Mouse (Mus musculus): ENCODE data around the gene Slc26a10.

Slc26a10 gene

GRCm38 (mm10) chr10:127185101-127185500 is 4.7 kb upstream of the Slc26a10 start:
- DNase-seq (ENCODE audit: inconsistent age in 2 of 2, low spot score in 1 of 2), result no peak

DNA sequence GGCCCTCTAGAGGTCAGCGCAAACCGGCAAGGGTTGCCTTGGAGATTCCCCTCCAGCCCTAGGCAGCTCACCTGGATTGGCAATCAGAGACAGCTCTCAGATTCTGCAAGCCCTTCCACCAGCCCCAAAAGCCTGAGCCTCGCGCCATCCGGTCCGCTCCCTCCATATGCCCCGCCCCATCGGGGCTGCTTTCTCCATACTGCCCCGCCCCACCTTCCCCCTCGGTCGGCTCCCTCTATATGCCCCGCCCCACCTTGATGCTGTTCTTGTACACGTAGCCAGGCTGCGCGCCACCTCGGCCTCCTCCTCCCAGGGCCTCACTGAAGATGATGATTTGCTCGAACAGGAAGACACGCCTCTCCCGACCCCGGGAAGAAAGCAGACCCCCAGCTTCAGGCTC is 3.3 kb upstream of the Slc26a10 start:
- no peak for DNase-seq (ENCODE audit: inconsistent age in 2 of 2, low spot score in 1 of 2)

DNA sequence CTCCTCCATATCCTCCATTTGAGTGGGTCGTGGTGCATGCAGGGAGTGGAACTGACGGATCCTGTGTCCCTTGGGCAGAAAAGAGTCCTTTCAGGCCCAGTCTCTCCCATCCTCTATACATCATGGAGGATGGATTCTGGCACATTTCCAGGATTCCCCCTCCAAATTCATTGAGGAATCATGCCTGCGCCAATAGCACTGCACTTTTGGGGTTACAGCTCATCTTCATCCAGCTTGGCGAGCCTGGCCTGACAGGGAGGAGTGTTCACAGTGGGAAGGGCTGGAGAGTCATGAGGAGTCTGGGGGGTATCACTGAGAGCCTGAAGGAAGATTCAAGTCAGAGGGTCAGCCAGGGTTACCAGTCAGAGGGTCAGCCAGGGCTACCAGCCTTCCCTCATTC is 2.2 kb upstream of the Slc26a10 start:
- no peak for DNase-seq (ENCODE audit: inconsistent age in 2 of 2, low spot score in 1 of 2)

GRCm38 (mm10) chr10:127181566-127181965 is 1.1 kb upstream of the Slc26a10 start:
- DNase-seq (ENCODE audit: inconsistent age in 2 of 2, low spot score in 1 of 2), result no peak

GRCm38 (mm10) chr10:127180695-127181047 is 226 bp upstream of the Slc26a10 start:
- DNase-seq (ENCODE audit: inconsistent age in 2 of 2, low spot score in 1 of 2), result no peak

DNA sequence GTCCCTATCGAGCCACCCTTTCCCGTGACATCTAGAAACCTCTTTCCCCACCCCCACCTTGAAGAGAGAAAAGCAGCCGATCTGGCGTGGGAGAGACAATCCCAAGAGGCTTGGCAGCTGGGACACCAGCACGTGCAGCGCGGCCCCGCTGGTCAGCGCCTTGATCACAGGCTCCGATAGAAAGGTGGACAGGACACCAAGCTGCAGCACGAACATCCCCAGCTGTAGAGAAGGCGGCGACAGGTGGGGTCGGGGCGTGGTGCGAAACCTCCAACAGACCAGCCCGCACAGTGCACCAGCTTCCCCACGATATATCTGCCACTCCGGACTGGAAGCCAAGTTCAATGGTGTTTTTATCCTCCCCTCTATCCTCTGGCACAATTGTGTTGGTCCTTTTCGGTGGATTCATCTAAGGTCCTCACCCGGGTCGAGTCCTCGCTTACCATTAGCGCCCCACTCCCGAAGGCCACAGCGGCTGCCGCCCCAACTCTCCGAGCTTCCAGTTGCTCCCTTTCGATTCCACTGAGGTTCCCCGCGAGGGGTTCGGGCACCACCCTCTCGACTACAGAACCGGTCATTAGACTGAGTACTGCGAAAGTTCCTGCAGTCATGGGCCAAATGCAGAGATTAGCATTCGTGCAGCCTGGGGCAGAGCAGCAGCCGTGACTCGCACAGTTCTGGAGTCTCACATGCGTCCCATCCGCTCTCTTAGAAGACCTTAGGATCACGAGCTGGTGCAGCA is 2.0 kb downstream of the Slc26a10 start:
- DNase-seq (ENCODE audit: inconsistent age in 2 of 2, low spot score in 1 of 2), result peak in 1 of 2 experiments; percentile 48

DNA sequence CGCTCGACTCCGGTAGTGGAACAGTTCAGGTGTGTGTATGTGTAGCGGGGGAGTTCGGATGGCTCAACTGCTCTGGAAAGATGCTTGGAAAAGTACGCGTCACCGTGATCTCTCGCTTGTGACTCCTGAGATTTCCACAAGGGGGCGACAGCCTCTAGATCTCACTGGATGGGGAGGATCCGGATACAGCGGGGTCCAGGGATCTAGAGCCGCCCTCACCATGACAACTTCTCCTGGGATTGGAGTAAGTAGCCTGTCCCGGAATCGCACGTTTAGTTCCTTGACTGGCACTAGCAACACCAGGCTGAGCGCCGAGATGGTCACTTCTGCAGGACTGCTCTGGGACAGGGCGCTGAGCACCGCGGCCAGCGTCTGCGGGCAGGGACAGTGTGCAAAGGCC is 2.7 kb downstream of the Slc26a10 start:
- DNase-seq (ENCODE audit: inconsistent age in 2 of 2, low spot score in 1 of 2), result peak; percentile 66 to 89

DNA sequence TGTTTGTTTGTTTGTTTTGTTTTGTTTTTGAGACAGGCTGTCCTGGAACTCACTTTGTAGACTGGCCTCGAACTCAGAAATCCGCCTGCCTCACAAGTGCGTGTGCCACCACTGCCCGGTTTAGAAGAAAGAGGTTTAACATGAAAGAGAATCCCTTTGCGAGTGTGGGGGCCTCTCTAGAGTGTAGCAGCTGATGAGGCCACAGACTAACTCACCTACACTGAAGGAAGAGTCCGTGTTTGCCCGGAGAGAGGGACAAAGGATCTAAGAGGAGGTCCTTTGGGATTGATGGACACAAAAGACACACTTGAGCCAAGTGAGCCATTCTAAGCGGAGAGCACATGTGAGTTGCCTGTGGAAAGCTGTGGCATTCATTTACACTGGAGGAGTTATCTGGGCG is 3.2 kb downstream of the Slc26a10 start:
- no peak for DNase-seq (ENCODE audit: inconsistent age in 2 of 2, low spot score in 1 of 2)

GRCm38 (mm10) chr10:127176756-127177155 is 3.7 kb downstream of the Slc26a10 start:
- peak in 1 of 2 experiments; percentile 16 for DNase-seq (ENCODE audit: inconsistent age in 2 of 2, low spot score in 1 of 2)

DNA sequence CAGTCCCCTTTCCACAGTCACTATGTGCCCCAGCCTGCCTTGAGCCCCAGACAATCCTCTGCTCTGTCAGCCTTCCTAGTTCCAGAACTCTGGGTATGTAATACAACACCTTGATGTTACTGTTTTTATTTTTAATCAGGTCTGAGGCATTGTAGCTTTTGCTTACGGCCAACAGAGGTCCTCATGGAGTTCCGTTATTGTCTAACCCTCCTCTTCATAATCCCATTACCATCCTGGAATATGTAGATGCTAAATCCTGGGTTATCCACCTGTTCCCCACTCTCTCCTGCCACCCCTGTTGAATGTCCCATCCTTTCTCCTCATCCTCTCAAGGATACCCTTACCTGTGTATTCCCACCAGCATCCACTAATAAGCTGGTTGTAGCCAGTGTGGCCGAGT is 4.2 kb downstream of the Slc26a10 start:
- no peak for DNase-seq (ENCODE audit: inconsistent age in 2 of 2, low spot score in 1 of 2)

DNA sequence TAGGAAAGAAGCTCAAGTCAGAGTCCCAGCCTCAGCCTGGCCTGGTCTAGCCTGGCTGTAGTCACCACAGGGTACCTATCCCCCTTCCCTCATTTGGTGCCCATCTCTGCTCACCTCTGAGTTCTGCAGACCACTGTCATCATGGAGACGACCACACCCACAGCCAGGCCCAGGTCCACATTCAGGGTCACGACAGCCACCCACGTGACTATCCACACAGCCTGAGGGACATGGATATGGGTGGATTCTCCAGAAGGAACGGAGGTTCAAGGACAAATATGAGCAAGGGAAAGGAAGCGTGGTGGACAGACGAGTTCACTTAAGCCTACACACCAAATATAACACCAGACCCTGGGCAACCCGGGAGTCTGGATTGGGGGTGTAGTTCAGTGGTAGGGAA is 6.3 kb downstream of the Slc26a10 start:
- peak in 1 of 2 experiments; percentile 20 for DNase-seq (ENCODE audit: inconsistent age in 2 of 2, low spot score in 1 of 2)

DNA sequence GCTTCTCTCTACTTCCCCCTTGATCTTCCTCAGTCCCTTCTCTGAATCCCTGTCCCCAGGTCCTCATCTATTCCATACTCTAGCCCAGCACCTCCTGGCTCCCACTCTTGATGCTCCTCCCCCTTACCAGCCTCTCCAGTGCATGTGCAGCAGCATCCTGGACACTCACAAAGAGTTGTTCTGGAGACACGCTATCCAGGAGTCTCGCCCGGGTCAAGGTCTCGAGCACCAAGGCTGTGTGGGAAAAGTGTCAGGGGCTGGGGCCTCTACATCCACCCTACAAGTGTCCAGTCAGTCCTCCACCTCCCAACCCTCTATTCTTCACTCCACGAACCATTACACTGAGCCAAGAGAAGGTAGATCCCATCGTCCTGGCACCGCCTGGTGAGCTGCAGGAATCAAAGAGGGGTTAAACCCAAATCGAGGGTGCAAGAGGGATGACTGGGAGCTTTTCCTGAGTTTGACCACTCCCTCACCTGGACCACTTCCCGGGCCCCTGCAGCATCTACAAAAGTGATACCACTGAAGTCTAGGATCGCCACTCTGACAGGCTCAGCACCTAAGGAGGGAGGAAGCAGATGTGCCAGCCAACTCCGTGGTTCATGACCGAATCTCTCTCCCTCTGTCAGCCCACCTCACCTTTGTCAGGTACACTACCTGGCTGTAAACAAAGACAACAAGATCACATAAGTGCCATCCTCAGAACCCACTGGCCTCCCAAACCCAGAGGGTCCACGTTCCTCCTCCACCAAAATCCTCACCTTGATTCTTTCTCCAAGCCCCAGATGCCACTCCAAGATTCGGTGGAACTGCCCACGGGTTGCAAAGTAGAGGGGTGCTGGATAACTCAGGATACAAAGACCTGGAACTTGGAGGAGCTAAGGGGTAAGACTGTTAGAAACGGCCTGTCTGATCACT is 7.0 kb downstream of the Slc26a10 start:
- DNase-seq (ENCODE audit: inconsistent age in 2 of 2, low spot score in 1 of 2), result peak in 1 of 2 experiments; percentile 19

DNA sequence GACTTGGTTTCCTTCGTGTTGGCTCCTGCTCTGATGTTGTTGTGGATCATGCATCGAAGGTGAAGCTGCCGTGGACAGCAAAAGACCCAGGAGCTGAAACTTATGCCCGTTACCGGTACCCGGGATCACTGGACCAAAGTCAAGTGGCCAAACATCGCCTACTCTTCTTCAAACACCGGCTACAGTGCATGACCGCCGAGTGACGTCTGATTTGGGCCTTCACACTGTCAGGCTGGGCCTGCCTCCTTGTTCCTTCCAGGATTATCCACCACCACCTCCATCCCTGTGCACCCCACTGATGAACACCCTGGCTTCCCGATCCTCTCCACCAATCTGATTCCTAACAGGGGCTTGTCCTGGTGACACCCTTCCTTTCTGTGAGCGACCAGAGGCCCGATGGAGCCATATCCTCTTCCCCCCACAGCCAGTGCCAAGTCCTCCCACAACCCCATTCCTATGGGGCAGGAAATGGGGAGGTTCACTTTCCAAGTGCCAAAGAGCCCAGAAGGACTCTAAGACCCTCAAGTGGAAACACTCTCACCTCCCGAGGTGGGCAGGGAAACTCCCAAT is 8.7 kb downstream of the Slc26a10 start:
- DNase-seq (ENCODE audit: inconsistent age in 2 of 2, low spot score in 1 of 2), result peak in 1 of 2 experiments; percentile 28

- DNase-seq (ENCODE audit: inconsistent age in 2 of 2, low spot score in 1 of 2), result peak; percentile 83 to 94
Observed at GRCm38 (mm10) chr10:127170837-127171272, 9.6 kb downstream of the Slc26a10 start.

DNA sequence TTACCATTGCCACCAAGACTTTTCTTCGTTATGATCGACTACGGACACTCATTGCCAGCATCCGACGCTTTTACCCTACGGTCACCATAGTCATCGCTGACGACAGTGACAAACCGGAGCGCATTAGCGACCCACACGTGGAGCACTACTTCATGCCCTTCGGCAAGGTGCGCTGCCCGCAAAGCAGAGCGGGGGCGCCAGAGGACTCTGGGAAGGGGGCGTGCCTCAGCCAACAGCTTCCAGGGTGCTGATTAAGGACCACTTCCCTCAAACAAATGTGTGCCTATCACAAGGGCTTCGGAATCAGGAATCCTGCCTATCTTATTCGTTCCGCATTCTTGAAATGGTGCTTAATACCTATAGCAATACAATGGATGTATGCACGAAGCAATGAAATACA is 10.4 kb downstream of the Slc26a10 start:
- DNase-seq (ENCODE audit: inconsistent age in 2 of 2, low spot score in 1 of 2), result peak in 1 of 2 experiments; percentile 65

DNA sequence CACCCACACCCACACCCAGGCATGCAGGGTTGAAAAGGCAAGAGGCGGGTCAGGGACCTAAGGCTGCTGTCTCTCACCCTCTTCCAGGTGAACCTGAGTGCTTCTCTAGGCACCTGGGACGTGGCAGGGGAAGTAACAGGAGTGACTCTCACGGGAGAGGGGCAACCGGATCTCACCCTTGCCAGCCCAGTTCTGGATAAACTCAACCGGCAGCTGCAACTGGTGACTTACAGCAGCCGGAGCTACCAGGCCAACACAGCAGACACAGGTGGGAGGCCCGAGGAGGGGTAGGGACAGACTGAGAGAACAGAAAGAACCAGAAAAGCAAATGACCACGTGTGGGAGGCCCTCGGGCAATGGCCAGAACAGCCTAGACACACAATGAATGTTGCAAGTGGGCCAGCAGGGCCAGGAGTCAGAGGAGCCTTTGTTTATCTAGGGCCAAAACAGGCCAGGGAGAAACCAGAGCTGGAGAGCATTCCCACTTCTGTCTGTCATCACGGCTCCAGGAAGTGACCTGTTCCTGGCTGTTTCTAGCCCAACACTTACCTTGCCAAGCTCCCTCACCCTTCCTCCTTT is 12.7 kb downstream of the Slc26a10 start:
- peak in 1 of 2 experiments; percentile 33 for DNase-seq (ENCODE audit: inconsistent age in 2 of 2, low spot score in 1 of 2)

GRCm38 (mm10) chr10:127166771-127167613 is 13.5 kb downstream of the Slc26a10 start:
- peak in 1 of 2 experiments; percentile 26 for DNase-seq (ENCODE audit: inconsistent age in 2 of 2, low spot score in 1 of 2)

GRCm38 (mm10) chr10:127166404-127166715 is 14.1 kb downstream of the Slc26a10 start:
- DNase-seq (ENCODE audit: inconsistent age in 2 of 2, low spot score in 1 of 2), result no peak

DNA sequence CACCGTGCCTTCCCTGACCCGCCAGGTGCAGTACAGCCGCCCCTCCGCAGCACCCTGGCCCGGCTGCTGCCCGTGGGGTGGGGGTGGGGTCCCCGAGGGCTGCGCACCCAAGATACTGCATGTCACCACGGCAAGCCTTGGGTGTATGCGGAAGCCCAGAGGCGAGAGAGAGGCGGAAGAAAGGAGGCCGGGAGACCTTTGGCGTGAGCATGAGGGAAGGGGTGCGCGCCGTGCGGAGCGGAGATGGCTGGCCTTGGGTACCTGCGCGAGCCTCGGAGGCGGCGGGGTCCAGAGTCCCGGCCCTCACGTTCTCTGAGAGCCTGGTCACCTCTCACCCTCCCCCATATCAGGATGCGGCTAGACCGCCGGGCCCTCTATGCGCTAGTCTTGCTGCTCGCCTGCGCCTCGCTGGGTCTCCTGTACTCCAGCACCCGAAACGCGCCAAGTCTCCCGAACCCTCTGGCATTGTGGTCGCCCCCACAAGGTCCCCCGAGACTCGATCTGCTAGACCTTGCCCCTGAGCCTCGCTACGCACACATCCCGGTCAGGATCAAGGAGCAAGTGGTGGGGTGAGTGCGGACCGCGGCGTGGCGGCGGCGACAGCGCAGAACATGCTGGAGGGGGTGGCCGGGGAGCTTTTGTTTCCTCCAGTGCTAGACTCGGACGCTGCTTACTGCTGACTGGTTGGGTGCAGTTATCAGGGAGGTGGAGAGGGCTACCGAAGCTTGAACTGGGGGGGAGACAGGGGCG is 14.6 kb downstream of the Slc26a10 start:
- DNase-seq (ENCODE audit: inconsistent age in 2 of 2, low spot score in 1 of 2), result peak in 1 of 2 experiments; percentile 78

GRCm38 (mm10) chr10:127165354-127165653 is 15.1 kb downstream of the Slc26a10 start:
- DNase-seq (ENCODE audit: inconsistent age in 2 of 2, low spot score in 1 of 2), result peak in 1 of 2 experiments; percentile 87

All from adrenal gland, adult (tissue).